Mouse (Mus musculus): ENCODE data around the gene Ngly1.

Gene Ngly1

GRCm38 (mm10) chr14:16249171-16249874 lies at the start of gene Ngly1, which contains the start of gene Oxsm:
Ngly1 (plus strand) TSS chr14:16249280.
Oxsm (minus strand) TSS chr14:16249808.
- peak; percentile 83 for DNase-seq

GRCm38 (mm10) chr14:16200220-16200912 lies 48.7 kb upstream of the Ngly1 start:
- DNase-seq = no peak

- peak; percentile 31 for DNase-seq
These were observed 48.0 kb upstream of the Ngly1 start for GRCm38 (mm10) chr14:16200969-16201638.

GRCm38 (mm10) chr14:16201673-16202072 lies 47.4 kb upstream of the Ngly1 start:
- no peak for DNase-seq

- DNase-seq = no peak
These were observed 41.4 kb upstream of the Ngly1 start for GRCm38 (mm10) chr14:16207722-16208121.

- no peak for DNase-seq
These were observed 30.1 kb upstream of the Ngly1 start for GRCm38 (mm10) chr14:16219015-16219414.

- DNase-seq = no peak
These were observed 19.7 kb upstream of the Ngly1 start for GRCm38 (mm10) chr14:16229395-16229794.

GRCm38 (mm10) chr14:16230581-16230980 lies 18.5 kb upstream of the Ngly1 start:
- no peak for DNase-seq

GRCm38 (mm10) chr14:16233515-16233914 lies 15.6 kb upstream of the Ngly1 start:
- DNase-seq = no peak

- DNase-seq = no peak
These were observed 12.6 kb upstream of the Ngly1 start for GRCm38 (mm10) chr14:16236466-16236865.

- DNase-seq = no peak
These were observed 6.8 kb upstream of the Ngly1 start for GRCm38 (mm10) chr14:16242193-16242815.

- peak; percentile 89 for DNase-seq
These were observed 6.0 kb upstream of the Ngly1 start for GRCm38 (mm10) chr14:16242947-16243602.

- DNase-seq = no peak
These were observed 5.4 kb upstream of the Ngly1 start for GRCm38 (mm10) chr14:16243603-16244209.

- no peak for DNase-seq
These were observed 4.7 kb upstream of the Ngly1 start for GRCm38 (mm10) chr14:16244370-16244769.

GRCm38 (mm10) chr14:16245127-16245526 lies 4.0 kb upstream of the Ngly1 start:
- no peak for DNase-seq

GRCm38 (mm10) chr14:16246340-16246912 lies 2.7 kb upstream of the Ngly1 start:
- DNase-seq = peak; percentile 35

GRCm38 (mm10) chr14:16248135-16248534 lies 945 bp upstream of the Ngly1 start:
- DNase-seq = no peak

GRCm38 (mm10) chr14:16248603-16249157 lies 400 bp upstream of the Ngly1 start:
- DNase-seq = no peak

- no peak for DNase-seq
These were observed 1.0 kb downstream of the Ngly1 start for GRCm38 (mm10) chr14:16250099-16250498.

- no peak for DNase-seq
These were observed 6.7 kb downstream of the Ngly1 start for GRCm38 (mm10) chr14:16255745-16256144.

- no peak for DNase-seq
These were observed 7.1 kb downstream of the Ngly1 start for GRCm38 (mm10) chr14:16256209-16256608.

GRCm38 (mm10) chr14:16260541-16260940 lies 11.5 kb downstream of the Ngly1 start:
- no peak for DNase-seq
